Mouse (Mus musculus): ENCODE results near the gene Olfr196. TPM values are rescaled to one million over a fixed set of nuclear protein-coding genes. Genes with fewer than 3 reads are reported as not detected.

Olfr196 gene
- polyA plus RNA-seq, 1 experiment from 2014 or later, result not detected

Other genes starting within 250 kb of the Olfr196 start
- not detected in 2 replicates for gene Olfr181, start 241.7 kb downstream of the Olfr196 start, polyA plus RNA-seq (2014; fragmentation: Nextera tagmentation; extraction: Ambion mirVana)
- gene Olfr180, start 241.1 kb downstream of the Olfr196 start, polyA plus RNA-seq (2014; fragmentation: Nextera tagmentation; extraction: Ambion mirVana), result not detected in 2 replicates
- gene Olfr183, start 175.1 kb downstream of the Olfr196 start, polyA plus RNA-seq (2014; fragmentation: Nextera tagmentation; extraction: Ambion mirVana), result not detected in 2 replicates
- gene Olfr186, start 140.2 kb downstream of the Olfr196 start, polyA plus RNA-seq (2014; fragmentation: Nextera tagmentation; extraction: Ambion mirVana), result not detected in 2 replicates
- gene Olfr187, start 130.7 kb downstream of the Olfr196 start, polyA plus RNA-seq (2014; fragmentation: Nextera tagmentation; extraction: Ambion mirVana), result not detected in 2 replicates
- not detected in 2 replicates for gene Olfr190, start 92.4 kb downstream of the Olfr196 start, polyA plus RNA-seq (2014; fragmentation: Nextera tagmentation; extraction: Ambion mirVana)
- not detected in 2 replicates for gene Olfr191, start 80.6 kb downstream of the Olfr196 start, polyA plus RNA-seq (2014; fragmentation: Nextera tagmentation; extraction: Ambion mirVana)
- gene Olfr193, start 58.6 kb downstream of the Olfr196 start, polyA plus RNA-seq (2014; fragmentation: Nextera tagmentation; extraction: Ambion mirVana), result not detected in 2 replicates
- gene Olfr194, start 49.4 kb downstream of the Olfr196 start, polyA plus RNA-seq (2014; fragmentation: Nextera tagmentation; extraction: Ambion mirVana), result not detected in 2 replicates
- not detected in 2 replicates for gene Olfr195, start 23.4 kb downstream of the Olfr196 start, polyA plus RNA-seq (2014; fragmentation: Nextera tagmentation; extraction: Ambion mirVana)
- gene Olfr198, start 33.1 kb upstream of the Olfr196 start, polyA plus RNA-seq (2014; fragmentation: Nextera tagmentation; extraction: Ambion mirVana), result not detected in 2 replicates
- not detected in 2 replicates for gene Olfr199, start 49.3 kb upstream of the Olfr196 start, polyA plus RNA-seq (2014; fragmentation: Nextera tagmentation; extraction: Ambion mirVana)
- not detected in 2 replicates for gene Olfr201, start 102.2 kb upstream of the Olfr196 start, polyA plus RNA-seq (2014; fragmentation: Nextera tagmentation; extraction: Ambion mirVana)
- gene Olfr202, start 116.3 kb upstream of the Olfr196 start, polyA plus RNA-seq (2014; fragmentation: Nextera tagmentation; extraction: Ambion mirVana), result not detected in 2 replicates
- not detected in 2 replicates for gene Olfr203, start 128.4 kb upstream of the Olfr196 start, polyA plus RNA-seq (2014; fragmentation: Nextera tagmentation; extraction: Ambion mirVana)
- not detected in 2 replicates for gene Olfr204, start 147.8 kb upstream of the Olfr196 start, polyA plus RNA-seq (2014; fragmentation: Nextera tagmentation; extraction: Ambion mirVana)
- not detected in 2 replicates for gene Olfr205, start 160.7 kb upstream of the Olfr196 start, polyA plus RNA-seq (2014; fragmentation: Nextera tagmentation; extraction: Ambion mirVana)
- not detected in 2 replicates for gene Olfr206, start 178.8 kb upstream of the Olfr196 start, polyA plus RNA-seq (2014; fragmentation: Nextera tagmentation; extraction: Ambion mirVana)
- gene Olfr209, start 193.5 kb upstream of the Olfr196 start, polyA plus RNA-seq (2014; fragmentation: Nextera tagmentation; extraction: Ambion mirVana), result not detected in 2 replicates
- not detected in 2 replicates for gene Gabrr3, start 236.9 kb upstream of the Olfr196 start, polyA plus RNA-seq (2014; fragmentation: Nextera tagmentation; extraction: Ambion mirVana)